Mouse (Mus musculus): Measurements from ENCODE around the gene Pyroxd2.
"Not testable (repeated sequence)": the region's sequence is repeated elsewhere in the genome, so short reads cannot be mapped to it uniquely, and the experiment has no call there.

Gene Pyroxd2

GRCm38 (mm10) chr19:42690256-42690655 is 62.3 kb downstream of the Pyroxd2 start:
- DNase-seq (ENCODE audit: low read depth, low spot score) = no peak

- DNase-seq (ENCODE audit: low read depth, low spot score) = no peak
These were observed 62.8 kb downstream of the Pyroxd2 start for GRCm38 (mm10) chr19:42689786-42690185.

- DNase-seq (ENCODE audit: low read depth, low spot score) = no peak
These were observed 63.3 kb downstream of the Pyroxd2 start for GRCm38 (mm10) chr19:42689321-42689720.

- not testable (repeated sequence) for DNase-seq (ENCODE audit: low read depth, low spot score)
These were observed 69.8 kb downstream of the Pyroxd2 start for GRCm38 (mm10) chr19:42682776-42683175.

GRCm38 (mm10) chr19:42678191-42678590 is 74.4 kb downstream of the Pyroxd2 start:
- DNase-seq (ENCODE audit: low read depth, low spot score) = no peak

- DNase-seq (ENCODE audit: low read depth, low spot score) = no peak
These were observed 75.1 kb downstream of the Pyroxd2 start for GRCm38 (mm10) chr19:42677452-42677851.

- DNase-seq (ENCODE audit: low read depth, low spot score) = no peak
These were observed 75.6 kb downstream of the Pyroxd2 start for GRCm38 (mm10) chr19:42676931-42677330.
